Mouse (Mus musculus) megakaryocyte, adult 5-6 weeks (primary cell): ENCODE data around the gene Adipor2. TPM values are rescaled to one million over a fixed set of nuclear protein-coding genes. Genes with fewer than 3 reads are reported as not detected.
"Not testable (repeated sequence)": the region's sequence is repeated elsewhere in the genome, so short reads cannot be mapped to it uniquely, and the experiment has no call there.

ENCODE experiments used
- ATAC-seq: 2 replicates; pipeline ENCODE4 v1.8.0; 2016; ENCODE audit warnings: mild to moderate bottlenecking, inconsistent platforms; ENCODE audit not compliant: poor library complexity, severe bottlenecking
- total RNA-seq, 2 experiments: library from RNA; stranded (forward) in 1 of 2; stranded (reverse) in 1 of 2; fragments of 153-499, 151-499 nt in 1 of 2; fragments of 221-1000, 200-1000 nt in 1 of 2; gene quantifications; 2 replicates each; pipeline versions ENCODE4 v1.2.3 to v1.2.4; 2015 to 2017

Gene Adipor2
- total RNA-seq (2015) (64.1 and 69.9 TPM in 2 replicates), total RNA-seq (2017) (94.1 and 98.6 TPM in 2 replicates)

GRCm38 (mm10) chr6:119417354-119417753 lies at the start of gene Adipor2:
TSS of gene Adipor2 (minus strand) at chr6:119417704.
- peak; percentile 92 for ATAC-seq

DNA sequence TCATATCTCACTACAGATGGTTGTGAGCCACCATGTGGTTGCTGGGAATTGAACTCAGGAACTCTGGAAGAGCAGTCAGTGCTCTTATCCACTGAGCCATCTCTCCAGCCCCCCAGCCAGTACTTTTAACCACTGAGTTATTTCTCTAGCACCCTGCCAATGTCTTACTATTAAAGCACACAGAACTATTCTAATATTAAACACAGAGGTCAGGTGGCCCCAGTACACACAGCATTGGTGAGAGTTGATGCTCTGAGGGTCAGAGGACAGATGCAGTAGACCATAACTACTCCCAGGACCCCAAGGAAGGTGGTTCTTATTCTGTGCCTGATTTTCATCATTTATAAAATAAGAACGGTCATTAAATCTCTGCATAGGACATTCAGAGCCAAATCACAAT lies 48.7 kb upstream of the Adipor2 start:
- no peak for ATAC-seq

- ATAC-seq = no peak
These were observed 42.9 kb upstream of the Adipor2 start for GRCm38 (mm10) chr6:119460391-119460790.

DNA sequence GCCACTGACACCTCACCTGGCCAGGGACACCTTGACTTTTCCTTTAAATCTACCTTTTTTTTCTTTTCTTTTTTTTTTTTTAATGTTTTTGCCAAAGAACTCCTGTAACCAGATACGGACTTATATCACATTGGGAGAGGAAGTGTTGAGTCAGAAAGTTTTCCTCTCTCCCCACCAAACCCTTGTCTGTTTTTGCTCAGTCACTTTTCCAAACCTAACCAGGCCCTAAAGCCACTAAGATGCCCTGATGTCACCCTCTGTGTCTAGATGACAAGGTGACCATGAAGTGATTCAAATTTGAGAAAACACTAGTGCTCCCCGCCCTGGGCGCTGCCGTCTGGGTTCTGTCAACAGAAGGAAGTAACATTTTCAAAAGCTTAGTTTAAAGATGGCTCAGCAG lies 41.5 kb upstream of the Adipor2 start:
- ATAC-seq = no peak

GRCm38 (mm10) chr6:119458166-119458565 lies 40.7 kb upstream of the Adipor2 start:
- no peak for ATAC-seq

- no peak for ATAC-seq
These were observed 34.5 kb upstream of the Adipor2 start for GRCm38 (mm10) chr6:119451981-119452499.

DNA sequence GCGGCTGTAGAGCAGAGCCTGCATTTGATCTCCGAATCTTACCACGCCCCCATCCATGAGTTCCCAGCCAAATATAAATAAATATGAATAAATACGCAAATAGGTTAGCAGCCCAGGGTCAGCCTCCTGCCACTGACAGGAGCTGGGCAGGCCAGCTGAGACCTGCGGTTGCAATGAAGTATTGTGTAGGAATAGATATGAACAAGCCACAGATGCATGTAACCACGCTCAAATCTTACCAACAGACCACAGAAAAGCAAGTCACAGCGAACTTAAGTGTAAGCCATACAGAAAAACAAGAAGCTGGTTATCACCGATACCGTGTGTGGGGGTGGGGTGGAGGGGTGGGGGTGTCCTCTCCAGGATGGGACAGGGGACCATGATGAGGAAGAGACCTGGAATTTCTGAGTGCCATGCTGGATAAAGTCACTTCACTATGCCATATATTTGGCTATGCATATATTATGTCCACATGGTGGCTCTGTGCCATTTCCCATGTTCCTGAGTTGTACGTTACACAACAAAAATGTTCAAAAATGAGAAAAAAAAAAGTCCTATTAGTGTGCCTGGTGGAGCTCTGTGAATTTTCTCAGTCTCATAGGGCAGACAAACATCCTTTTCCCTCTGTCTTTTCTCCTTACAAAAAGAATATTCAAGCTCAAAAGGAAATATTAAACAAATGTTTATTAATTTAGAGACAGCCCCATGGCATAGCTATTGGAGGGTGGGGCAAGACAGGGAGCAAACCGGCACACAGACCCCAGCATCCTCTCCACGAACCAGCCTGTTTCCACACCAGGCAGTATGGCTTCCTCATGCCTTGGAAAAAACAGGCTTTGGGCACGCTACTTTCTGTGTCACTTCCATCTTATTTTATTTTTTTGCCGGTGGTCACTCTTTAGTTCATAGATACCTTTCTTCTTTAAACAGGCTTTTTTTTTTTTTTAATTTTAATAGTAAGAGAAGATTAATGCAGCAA lies 33.8 kb upstream of the Adipor2 start:
- ATAC-seq = peak; percentile 56

DNA sequence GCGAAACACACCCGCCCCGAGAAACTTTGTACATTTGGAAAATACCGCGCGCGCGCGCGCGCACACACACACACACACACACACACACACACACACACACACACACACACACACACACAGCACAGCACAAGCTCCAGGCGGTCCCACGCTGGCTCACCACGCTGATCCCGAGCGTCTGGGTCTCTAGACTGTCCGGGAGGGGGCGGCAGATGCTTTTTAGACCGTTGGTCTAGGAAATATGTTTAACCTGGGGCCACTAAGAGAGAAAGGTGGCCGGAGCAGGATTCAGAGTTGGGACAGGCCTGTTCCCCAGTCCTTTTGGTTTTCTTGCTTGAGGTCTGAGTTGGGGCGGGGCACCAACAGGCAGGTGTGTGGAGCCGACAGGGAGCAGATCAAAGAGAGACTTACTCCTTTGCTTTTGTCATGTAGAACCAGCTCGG lies 31.6 kb upstream of the Adipor2 start:
- ATAC-seq = peak; percentile 51

DNA sequence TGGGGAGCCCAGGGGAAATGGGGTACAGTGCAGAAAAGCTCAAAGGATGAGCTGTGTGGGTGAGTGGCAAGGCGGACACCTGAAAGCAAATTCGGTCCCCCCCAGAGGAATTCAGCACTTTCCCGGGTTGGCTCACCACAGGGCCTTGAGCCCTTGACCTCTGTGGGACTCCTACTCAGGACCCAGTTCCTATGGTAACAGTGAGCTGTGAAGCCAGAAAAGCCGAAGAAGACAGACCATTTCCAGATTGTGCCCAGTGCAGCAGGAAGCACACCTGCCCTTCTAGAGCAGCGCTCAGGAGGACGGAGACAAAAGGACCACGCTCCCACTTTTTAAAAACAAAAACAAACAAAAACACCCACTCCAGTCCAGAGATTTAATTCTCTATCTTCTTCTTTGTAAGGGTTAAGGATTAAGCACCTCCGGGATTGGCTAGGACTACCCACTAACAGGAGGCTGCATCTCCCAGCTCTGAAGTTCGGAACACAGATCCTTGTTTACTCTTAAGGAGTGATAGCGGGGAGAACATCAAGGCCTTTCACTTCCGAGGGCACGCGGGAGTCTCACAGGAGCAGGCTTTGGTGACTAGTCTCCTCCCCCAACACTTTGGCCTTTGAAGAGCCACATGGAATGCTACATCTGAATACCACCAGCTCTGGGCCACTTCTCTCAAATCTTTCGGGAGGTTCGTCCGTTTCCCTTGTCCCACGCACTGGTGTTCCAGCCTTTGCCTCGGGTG lies 31.0 kb upstream of the Adipor2 start:
- no peak for ATAC-seq

DNA sequence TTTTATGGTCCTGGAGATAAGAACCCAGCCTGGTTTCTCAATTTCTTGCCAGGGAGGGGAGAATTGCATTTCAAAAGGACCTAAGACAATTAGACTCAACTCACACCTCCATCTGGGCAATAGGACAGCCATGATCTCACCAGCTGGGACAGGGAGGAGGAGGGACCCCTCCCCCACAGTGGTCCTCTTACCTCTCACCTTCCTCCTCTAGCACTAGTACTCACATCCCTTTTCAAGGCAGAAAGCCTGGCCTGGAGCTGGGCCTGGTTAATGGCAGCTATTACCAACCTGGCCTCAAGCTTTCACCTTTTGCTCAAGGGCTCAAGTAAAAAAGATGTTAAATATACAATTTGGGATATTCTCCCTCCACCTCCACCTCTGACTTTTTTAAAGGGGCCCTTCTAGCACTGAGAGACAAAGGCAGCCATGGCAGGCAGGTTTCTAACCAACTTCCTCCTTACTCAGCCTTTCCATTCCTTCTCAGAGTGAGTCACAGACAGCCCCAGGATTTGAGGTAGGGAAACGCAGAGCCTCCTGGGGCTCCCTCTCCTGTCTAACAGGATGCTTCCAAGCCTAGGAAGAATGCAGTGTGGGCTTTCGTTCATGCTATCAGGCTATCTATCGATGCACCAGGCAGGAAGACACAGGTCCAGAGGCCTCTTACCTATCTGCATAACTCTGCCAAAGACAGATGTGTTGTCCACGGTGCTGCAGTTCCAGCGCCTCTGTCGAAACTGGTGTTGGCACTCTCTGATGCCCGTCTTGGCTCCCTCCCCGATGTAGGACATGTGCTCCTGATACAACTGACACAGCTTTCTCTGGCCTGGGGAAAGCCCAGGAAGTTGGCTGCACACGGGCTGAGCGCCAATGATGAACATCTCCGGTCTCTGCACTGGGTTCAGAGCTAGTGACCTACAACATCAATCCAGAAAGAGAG lies 28.4 kb upstream of the Adipor2 start:
- ATAC-seq = 0 out of 2 replicates have a peak, but pooled peaks have one; percentile 35

DNA sequence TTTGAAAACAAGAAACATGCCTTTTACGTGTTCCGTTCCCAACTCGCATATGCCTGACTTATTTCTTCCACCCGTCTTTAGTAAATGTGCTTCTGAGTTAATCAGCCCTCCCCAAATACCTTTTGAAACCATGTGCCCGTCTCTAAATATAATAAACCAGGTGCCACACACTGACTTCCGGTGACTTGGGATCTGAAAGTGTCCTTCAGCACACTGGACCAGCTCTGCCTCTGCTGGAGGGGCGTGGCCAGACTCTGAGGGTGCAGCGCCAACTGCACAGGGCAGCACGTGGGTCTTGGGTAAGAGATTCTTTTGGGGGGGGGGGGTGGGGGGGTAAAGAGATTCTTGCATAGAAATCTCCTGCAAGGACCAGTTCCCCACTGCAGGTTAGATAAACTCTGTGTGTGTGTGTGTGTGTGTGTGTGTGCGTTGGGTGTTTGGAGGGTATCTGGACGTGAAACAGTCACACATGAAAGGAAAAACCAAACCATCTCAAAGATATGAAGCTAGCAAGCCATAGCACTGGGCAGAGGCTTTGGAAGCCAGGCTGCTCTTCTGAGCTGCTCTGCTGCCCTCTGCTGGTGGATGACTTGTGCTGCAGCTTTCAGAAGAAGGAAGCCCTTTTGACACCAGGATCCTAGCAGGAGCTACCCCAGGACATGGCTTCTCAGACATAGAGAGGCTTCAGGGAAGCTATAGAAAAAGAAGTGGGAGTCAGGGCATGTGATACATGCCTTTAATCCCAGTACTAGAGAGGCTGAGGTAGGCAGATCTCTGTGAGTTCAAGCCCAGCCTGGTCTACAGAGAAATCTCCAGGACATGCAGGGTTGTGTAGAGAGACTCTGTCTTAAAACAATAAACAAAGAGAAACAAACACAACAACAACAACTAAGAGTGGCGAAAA lies 26.5 kb upstream of the Adipor2 start:
- ATAC-seq = peak; percentile 90

DNA sequence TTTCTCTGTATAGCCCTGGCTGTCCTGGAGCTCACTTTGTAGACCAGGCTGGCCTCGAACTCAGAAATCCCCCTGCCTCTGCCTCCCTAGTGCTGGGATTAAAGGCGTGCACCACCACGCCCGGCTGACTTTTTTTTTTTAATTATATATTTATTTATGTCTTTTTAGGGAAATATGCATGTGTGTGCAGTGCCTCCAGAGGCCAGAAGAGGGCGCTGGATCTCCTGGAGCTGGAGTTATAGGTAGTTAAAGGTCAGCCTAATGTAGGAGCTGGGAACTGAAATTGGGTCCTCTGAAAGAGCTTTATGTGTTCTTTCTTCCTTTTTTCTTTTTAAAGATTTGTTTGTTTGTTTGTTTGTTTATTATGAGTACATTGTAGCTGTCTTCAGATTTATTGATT lies 25.2 kb upstream of the Adipor2 start:
- ATAC-seq = not testable (repeated sequence)

GRCm38 (mm10) chr6:119437894-119438761 lies 20.6 kb upstream of the Adipor2 start:
- peak; percentile 64 for ATAC-seq

DNA sequence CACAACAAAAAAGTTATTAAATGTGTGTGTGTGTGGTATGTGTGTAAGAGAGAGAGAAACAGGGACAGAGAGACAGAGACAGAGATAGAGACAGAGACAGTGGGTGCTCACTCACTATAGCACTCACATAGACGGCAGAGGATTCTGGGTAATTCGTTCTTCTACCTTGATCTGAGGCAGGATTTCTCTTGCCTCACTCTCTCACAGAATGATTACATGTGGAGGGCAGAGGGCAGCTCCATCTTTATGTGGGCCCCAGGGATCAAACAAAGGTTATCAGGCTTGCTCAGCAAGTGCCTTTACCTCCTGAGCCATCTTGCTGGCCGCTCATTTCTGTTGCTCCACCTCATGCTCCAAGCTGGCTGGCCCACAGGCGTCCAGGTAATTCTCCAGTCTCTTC lies 16.9 kb upstream of the Adipor2 start:
- ATAC-seq = no peak

DNA sequence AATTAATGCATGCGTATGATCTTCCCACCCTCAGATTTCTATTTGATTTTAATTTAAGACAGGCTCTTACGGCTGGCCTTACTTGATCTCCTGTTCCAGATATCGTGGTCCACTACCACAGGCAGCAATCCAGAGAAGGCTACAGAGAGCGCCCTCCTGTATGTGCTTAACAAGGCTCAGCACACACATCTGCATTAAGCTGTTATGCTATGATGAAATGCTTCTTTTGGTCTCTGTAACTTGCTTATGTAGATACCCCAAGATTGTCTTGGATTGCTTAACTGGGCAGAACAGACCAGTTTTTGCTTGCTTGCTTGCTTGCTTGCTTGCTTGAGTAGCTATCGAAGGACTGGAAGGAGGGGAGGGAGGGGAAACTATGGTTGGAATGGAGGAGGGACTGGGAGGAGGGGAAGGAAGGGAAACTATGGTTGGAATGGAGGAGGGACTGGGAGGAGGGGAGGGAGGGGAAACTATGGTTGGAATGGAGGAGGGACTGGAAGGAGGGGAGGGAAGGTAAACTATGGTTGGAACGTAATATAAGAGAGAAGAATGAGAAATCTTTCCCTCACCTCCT lies 14.3 kb upstream of the Adipor2 start:
- no peak for ATAC-seq

DNA sequence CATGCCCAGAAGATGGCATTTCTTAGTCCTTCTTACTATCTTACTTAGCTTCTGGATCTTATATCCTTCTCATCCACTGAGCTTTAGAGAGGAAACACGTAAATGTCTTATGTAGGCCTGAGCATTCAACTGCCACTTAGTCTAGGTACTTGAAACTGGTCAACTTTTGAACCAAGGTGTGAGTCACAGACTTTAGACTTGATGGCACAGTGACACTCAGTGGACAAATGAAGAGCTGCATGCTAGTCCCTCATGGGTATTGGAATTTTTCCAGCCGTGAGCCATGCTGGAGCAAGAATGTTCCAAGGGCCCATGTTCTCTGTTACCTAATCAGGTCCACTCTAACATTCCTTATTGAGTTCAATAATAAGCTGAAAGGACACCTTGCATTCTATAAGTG lies 13.0 kb upstream of the Adipor2 start:
- peak; percentile 94 for ATAC-seq

- ATAC-seq = peak; percentile 36; the same call in 1 of the 2 replicates
These were observed 11.8 kb upstream of the Adipor2 start for GRCm38 (mm10) chr6:119429311-119429710.

- ATAC-seq = peak; percentile 43; the same call in 1 of the 2 replicates
These were observed 11.1 kb upstream of the Adipor2 start for GRCm38 (mm10) chr6:119428611-119429010.
